Mouse (Mus musculus) brain, embryonic 14.5 days (tissue): ENCODE data around the gene Gm49510. TPM values are rescaled to one million over a fixed set of nuclear protein-coding genes. Genes with fewer than 3 reads are reported as not detected.
A peak's percentile ranks its signal among the peaks of the same experiment; 100 is the strongest.

Experiments used
- DNase-seq: peaks from one replicate; pipeline ENCODE4 v3.0.0-alpha.2; 2011; ENCODE audit warnings: low read depth
- CTCF ChIP-seq: fragments of 200-500 bp; IDR thresholded peaks from 2 replicates; pipeline ENCODE4 v1.5.1; 2012; ENCODE audit warnings: inconsistent platforms, mild to moderate bottlenecking, moderate library complexity, borderline replicate concordance; ENCODE audit not compliant: insufficient read depth, insufficient read length; ENCODE audit errors: extremely low read depth
- POLR2A ChIP-seq: fragments of 200-500 bp; IDR thresholded peaks from 2 replicates; pipeline ENCODE4 v1.6.1; 2012; ENCODE audit warnings: mild to moderate bottlenecking, inconsistent platforms, borderline replicate concordance; ENCODE audit not compliant: poor library complexity, insufficient read depth, insufficient read length, severe bottlenecking; ENCODE audit errors: extremely low read depth
- polyA plus RNA-seq: library from polyadenylated mRNA; depleted of rRNA; stranded (reverse); fragments of >200 nt; gene quantifications from 2 replicates; pipeline ENCODE4 v1.2.3, GENCODE M21; 2012

The Gm49510 gene
- polyA plus RNA-seq, 1 experiment, result not detected

- DNase-seq, result peak; percentile 79
- TF ChIP-seq POLR2A (no peak), CTCF (peak; percentile 83; the same call in 1 of the 2 replicates)
Measured at GRCm38 (mm10) chr15:78903243-78903642, 3.8 kb downstream of the Gm49510 start.

GRCm38 (mm10) chr15:78908399-78908798, 8.9 kb downstream of the Gm49510 start:
- DNase-seq, result no peak
- TF ChIP-seq CTCF, result no peak

- TF ChIP-seq POLR2A, result no peak
- no peak for TF ChIP-seq CTCF
- no peak for DNase-seq
Measured at GRCm38 (mm10) chr15:78908982-78909381, 9.5 kb downstream of the Gm49510 start.

- TF ChIP-seq CTCF (peak; percentile 58), POLR2A (no peak)
- peak; percentile 70 for DNase-seq
Measured at GRCm38 (mm10) chr15:78912040-78912439, 12.6 kb downstream of the Gm49510 start.

- TF ChIP-seq CTCF (no peak), POLR2A (peak; percentile 95)
- DNase-seq, result peak; percentile 100
Measured at GRCm38 (mm10) chr15:78913632-78914090, 14.2 kb downstream of the Gm49510 start, which contains the start of gene Pdxp. Gene Pdxp (plus strand): TSS chr15:78913919.

GRCm38 (mm10) chr15:78914091-78914822, 14.8 kb downstream of the Gm49510 start:
- TF ChIP-seq POLR2A, result no peak
- TF ChIP-seq CTCF, result no peak
- DNase-seq, result no peak

- DNase-seq, result no peak
- TF ChIP-seq POLR2A (no peak), CTCF (no peak)
Measured at GRCm38 (mm10) chr15:78914823-78915659, 15.6 kb downstream of the Gm49510 start.

GRCm38 (mm10) chr15:78915660-78916017, 16.2 kb downstream of the Gm49510 start:
- DNase-seq, result peak; percentile 94
- TF ChIP-seq CTCF (peak; percentile 90), POLR2A (no peak)

- no peak for TF ChIP-seq POLR2A
- TF ChIP-seq CTCF, result no peak
- peak; percentile 79 for DNase-seq
Measured at GRCm38 (mm10) chr15:78916052-78916826, 16.8 kb downstream of the Gm49510 start.

GRCm38 (mm10) chr15:78918126-78918525, 18.7 kb downstream of the Gm49510 start:
- TF ChIP-seq CTCF (no peak), POLR2A (no peak)
- DNase-seq, result no peak

GRCm38 (mm10) chr15:78919914-78920313, 20.4 kb downstream of the Gm49510 start:
- TF ChIP-seq POLR2A (no peak), CTCF (no peak)
- no peak for DNase-seq
